Mouse (Mus musculus) limb, embryonic 14.5 days (tissue): ENCODE measurements at regions not wholly inside any gene's neighbourhood (a gene's known extent, or its start where the extent isn't known, plus 50 kb on each side); places are given as distances from the start of the nearest gene placed in this dataset.

Source experiments
- ATAC-seq: fragments of 200-750 bp; cut with Nextera tagmentation; 2 replicates; pipeline ENCODE4 v1.8.0; 2017; ENCODE audit warnings: low read depth, moderate number of reproducible peaks, moderate TSS enrichment; ENCODE audit not compliant: low FRiP score
- DNase-seq: peaks from one replicate; pipeline ENCODE4 v3.0.0-alpha.2; 2015; ENCODE audit warnings: low spot score
- H3K27ac ChIP-seq: fragments of 300-500 bp; sonication (generic); replicated peaks from 2 replicates; pipeline ENCODE4 v1.5.1; 2014; ENCODE audit warnings: low read depth, mild to moderate bottlenecking, low read length, moderate library complexity, mixed read lengths
- H3K27me3 ChIP-seq: fragments of 300-500 bp; sonication (generic); 2 replicates; pipeline ENCODE4 v1.6.1; 2014; ENCODE audit warnings: low read length, mixed read lengths; ENCODE audit not compliant: control insufficient read depth, insufficient read depth
- H3K36me3 ChIP-seq: fragments of 300-500 bp; sonication (generic); 2 replicates; pipeline ENCODE4 v1.6.1; 2014; ENCODE audit warnings: mild to moderate bottlenecking, low read length, moderate library complexity, mixed read lengths; ENCODE audit not compliant: control insufficient read depth, insufficient read depth
- H3K4me1 ChIP-seq: fragments of 300-500 bp; sonication (generic); 2 replicates; pipeline ENCODE4 v1.6.1; 2014; ENCODE audit warnings: antibody characterized with exemption, low read length, mixed read lengths; ENCODE audit not compliant: control insufficient read depth, insufficient read depth
- H3K4me2 ChIP-seq: fragments of 300-500 bp; sonication (generic); replicated peaks from 2 replicates; pipeline ENCODE4 v1.6.1; 2014; ENCODE audit warnings: low read depth, mild to moderate bottlenecking, low read length, moderate library complexity; ENCODE audit not compliant: severe bottlenecking
- H3K4me3 ChIP-seq: fragments of 300-500 bp; sonication (generic); replicated peaks from 2 replicates; pipeline ENCODE4 v1.5.1; 2014; ENCODE audit warnings: low read length
- H3K9ac ChIP-seq: fragments of 300-500 bp; sonication (generic); 2 replicates; pipeline ENCODE4 v1.6.1; 2014; ENCODE audit warnings: mild to moderate bottlenecking, low read depth, low read length, moderate library complexity; ENCODE audit not compliant: severe bottlenecking
- H3K9me3 ChIP-seq: fragments of 300-500 bp; sonication (generic); 2 replicates; pipeline ENCODE4 v1.6.1; 2016; ENCODE audit warnings: low read length; ENCODE audit not compliant: control insufficient read depth
- POLR2A ChIP-seq: fragments of 200-500 bp; IDR thresholded peaks from 2 replicates; pipeline ENCODE4 v1.8.0; 2012; ENCODE audit warnings: inconsistent platforms, mild to moderate bottlenecking, moderate library complexity, borderline replicate concordance; ENCODE audit not compliant: insufficient read depth, insufficient read length; ENCODE audit errors: extremely low read depth
- WGBS: fragments of 180-500 bp; shearing (Covaris S2); extraction: QIAGEN DNeasy Blood & Tissue Kit; methylation state at CpG from one replicate; pipeline ENCODE4 v1.1.7; 2014; 5-methylcytosine and 5-hydroxymethylcytosine counted together

- no peaks in the 10 kb centered on the region; the same call in 1 of the 2 replicates for H3K4me1 ChIP-seq
- H3K9me3 ChIP-seq: no peaks in the 10 kb centered on the region
- no peaks in the 10 kb centered on the region for H3K36me3 ChIP-seq
- no peak overlapping the region for H3K27ac ChIP-seq
- TF ChIP-seq POLR2A: no peak
- ATAC-seq (no peak), DNase-seq (no peak)
- H3K4me2 ChIP-seq: no peak overlapping the region
- 43% methylated on average over 11 of the region's 11 CpGs for WGBS
- H3K4me3 ChIP-seq: no peak overlapping the region
- H3K9ac ChIP-seq: no peak overlapping the region
- no peaks in the 10 kb centered on the region for H3K27me3 ChIP-seq
Observed at GRCm38 (mm10) chr3:41172306-41173215, 89.7 kb upstream of the Pgrmc2 start.

GRCm38 (mm10) chr3:41171772-41172171 is 88.9 kb upstream of the Pgrmc2 start:
- H3K27ac ChIP-seq: no peak overlapping the region
- no peak overlapping the region for H3K9ac ChIP-seq
- no peak overlapping the region for H3K4me2 ChIP-seq
- no peaks in the 10 kb centered on the region; the same call in 1 of the 2 replicates for H3K4me1 ChIP-seq
- no peaks in the 10 kb centered on the region for H3K36me3 ChIP-seq
- no peaks in the 10 kb centered on the region for H3K9me3 ChIP-seq
- WGBS: 95% methylated on average over 4 of the region's 4 CpGs
- ATAC-seq: no peak
- H3K4me3 ChIP-seq: no peak overlapping the region
- H3K27me3 ChIP-seq: no peaks in the 10 kb centered on the region
- no peak for DNase-seq
- TF ChIP-seq POLR2A: no peak

- 89% methylated on average over 4 of the region's 4 CpGs for WGBS
Observed at GRCm38 (mm10) chr3:41171310-41171709, 88.5 kb upstream of the Pgrmc2 start.

GRCm38 (mm10) chr3:41170566-41170965 is 87.7 kb upstream of the Pgrmc2 start:
- ATAC-seq (no peak), DNase-seq (no peak)
- H3K9ac ChIP-seq: no peak overlapping the region
- 64% methylated on average over 6 of the region's 6 CpGs for whole genome bisulfite sequencing
- no peak for TF ChIP-seq POLR2A
- H3K4me3 ChIP-seq: no peak overlapping the region
- no peaks in the 10 kb centered on the region for H3K36me3 ChIP-seq
- H3K27ac ChIP-seq: no peak overlapping the region
- no peaks in the 10 kb centered on the region; the same call in 1 of the 2 replicates for H3K4me1 ChIP-seq
- H3K27me3 ChIP-seq: no peaks in the 10 kb centered on the region
- H3K9me3 ChIP-seq: no peaks in the 10 kb centered on the region
- no peak overlapping the region for H3K4me2 ChIP-seq

More at GRCm38 (mm10) chr3:41171310-41171709, 88.5 kb upstream of the Pgrmc2 start:
- no peaks in the 10 kb centered on the region; the same call in 1 of the 2 replicates for H3K4me1 ChIP-seq
- H3K9ac ChIP-seq: no peak overlapping the region
- DNase-seq: no peak
- H3K27ac ChIP-seq: no peak overlapping the region
- H3K9me3 ChIP-seq: no peaks in the 10 kb centered on the region
- H3K4me3 ChIP-seq: no peak overlapping the region
- no peaks in the 10 kb centered on the region for H3K27me3 ChIP-seq
- H3K4me2 ChIP-seq: no peak overlapping the region
- no peak for ATAC-seq
- no peaks in the 10 kb centered on the region for H3K36me3 ChIP-seq
- TF ChIP-seq POLR2A: no peak

- H3K27ac ChIP-seq: no peak overlapping the region
- ATAC-seq: no peak
Observed at GRCm38 (mm10) chr3:41169430-41169829, 86.6 kb upstream of the Pgrmc2 start.

More at GRCm38 (mm10) chr3:41169430-41169829, 86.6 kb upstream of the Pgrmc2 start:
- WGBS: 84% methylated on average over 10 of the region's 10 CpGs
- no peaks in the 10 kb centered on the region for H3K36me3 ChIP-seq
- no peak for TF ChIP-seq POLR2A
- H3K4me2 ChIP-seq: no peak overlapping the region
- H3K4me1 ChIP-seq: no peaks in the 10 kb centered on the region; the same call in 1 of the 2 replicates
- no peak for DNase-seq
- no peaks in the 10 kb centered on the region for H3K27me3 ChIP-seq
- H3K9ac ChIP-seq: no peak overlapping the region
- H3K9me3 ChIP-seq: no peaks in the 10 kb centered on the region
- no peak overlapping the region for H3K4me3 ChIP-seq
